Mouse (Mus musculus): ENCODE results near the gene P4ha2. TPM values are rescaled to one million over a fixed set of nuclear protein-coding genes. Genes with fewer than 3 reads are reported as not detected.

The P4ha2 gene
- polyA plus RNA-seq, 1 experiment = 16.6 TPM

GRCm38 (mm10) chr11:54162968-54163367, 63.1 kb downstream of the P4ha2 start:
- TF ChIP-seq CTCF (IDR thresholded peaks at IDR 0.05; ENCODE audit: low read depth, low read length) (no peak), EP300 (IDR thresholded peaks at IDR 0.05; ENCODE audit: insufficient read depth, low read depth, low read length) (0 out of 2 replicates have a peak, but pooled peaks have one; percentile 48)
- Histone ChIP-seq H3K4me3 (ENCODE audit: low read depth, low read length) (no peak overlapping the region), H3K9me3 (replicated peaks; ENCODE audit: control insufficient read depth, insufficient read depth, low read length, poor library complexity, severe bottlenecking) (no peaks in the 10 kb centered on the region), H3K36me3 (ENCODE audit: control insufficient read depth, insufficient read depth, low read length, poor library complexity, severe bottlenecking) (no peaks in the 10 kb centered on the region), H3K27ac (ENCODE audit: insufficient read depth, low read length) (no peak overlapping the region), H3K27me3 (ENCODE audit: control insufficient read depth, insufficient read depth, low read length, poor library complexity, severe bottlenecking) (no peaks in the 10 kb centered on the region), H3K4me1 (ENCODE audit: control insufficient read depth, insufficient read depth, low read length) (peaks cover 4% of the 10 kb centered on the region), H3K9ac (ENCODE audit: low read depth, poor library complexity, severe bottlenecking) (no peak overlapping the region)

GRCm38 (mm10) chr11:54169432-54170295, 69.8 kb downstream of the P4ha2 start:
- TF ChIP-seq EP300 (IDR thresholded peaks at IDR 0.05; ENCODE audit: insufficient read depth, low read depth, low read length) (no peak), POLR2A (IDR thresholded peaks at IDR 0.05; ENCODE audit: insufficient read depth, low read length) (no peak), CTCF (IDR thresholded peaks at IDR 0.05; ENCODE audit: low read depth, low read length) (no peak)

GRCm38 (mm10) chr11:54171175-54171574, 71.3 kb downstream of the P4ha2 start:
- no peaks in the 10 kb centered on the region for H3K27me3 ChIP-seq (ENCODE audit: control insufficient read depth, insufficient read depth, low read length, poor library complexity, severe bottlenecking)
- TF ChIP-seq CTCF (IDR thresholded peaks at IDR 0.05; ENCODE audit: low read depth, low read length) (no peak), POLR2A (IDR thresholded peaks at IDR 0.05; ENCODE audit: insufficient read depth, low read length) (no peak)
- H3K9ac ChIP-seq (ENCODE audit: low read depth, poor library complexity, severe bottlenecking) = no peak overlapping the region
- H3K4me3 ChIP-seq (ENCODE audit: low read depth, low read length) = no peak overlapping the region
- H3K9me3 ChIP-seq (replicated peaks; ENCODE audit: control insufficient read depth, insufficient read depth, low read length, poor library complexity, severe bottlenecking) = no peaks in the 10 kb centered on the region
- H3K4me1 ChIP-seq (ENCODE audit: control insufficient read depth, insufficient read depth, low read length) = no peaks in the 10 kb centered on the region
- no peaks in the 10 kb centered on the region for H3K36me3 ChIP-seq (ENCODE audit: control insufficient read depth, insufficient read depth, low read length, poor library complexity, severe bottlenecking)
- H3K27ac ChIP-seq (ENCODE audit: insufficient read depth, low read length) = no peak overlapping the region

More at GRCm38 (mm10) chr11:54169432-54170295, 69.8 kb downstream of the P4ha2 start:
- H3K4me1 ChIP-seq (ENCODE audit: control insufficient read depth, insufficient read depth, low read length) = no peaks in the 10 kb centered on the region
- H3K4me3 ChIP-seq (ENCODE audit: low read depth, low read length) = no peak overlapping the region
- no peaks in the 10 kb centered on the region for H3K27me3 ChIP-seq (ENCODE audit: control insufficient read depth, insufficient read depth, low read length, poor library complexity, severe bottlenecking)
- H3K27ac ChIP-seq (ENCODE audit: insufficient read depth, low read length) = no peak overlapping the region
- H3K9ac ChIP-seq (ENCODE audit: low read depth, poor library complexity, severe bottlenecking) = no peak overlapping the region
- H3K36me3 ChIP-seq (ENCODE audit: control insufficient read depth, insufficient read depth, low read length, poor library complexity, severe bottlenecking) = no peaks in the 10 kb centered on the region
- H3K9me3 ChIP-seq (replicated peaks; ENCODE audit: control insufficient read depth, insufficient read depth, low read length, poor library complexity, severe bottlenecking) = no peaks in the 10 kb centered on the region

- no peak overlapping the region for H3K27ac ChIP-seq (ENCODE audit: insufficient read depth, low read length)
- no peaks in the 10 kb centered on the region for H3K9me3 ChIP-seq (replicated peaks; ENCODE audit: control insufficient read depth, insufficient read depth, low read length, poor library complexity, severe bottlenecking)
- TF ChIP-seq POLR2A (IDR thresholded peaks at IDR 0.05; ENCODE audit: insufficient read depth, low read length) = no peak
- no peak for TF ChIP-seq CTCF (IDR thresholded peaks at IDR 0.05; ENCODE audit: low read depth, low read length)
- no peak for TF ChIP-seq EP300 (IDR thresholded peaks at IDR 0.05; ENCODE audit: insufficient read depth, low read depth, low read length)
- no peaks in the 10 kb centered on the region for H3K36me3 ChIP-seq (ENCODE audit: control insufficient read depth, insufficient read depth, low read length, poor library complexity, severe bottlenecking)
- H3K4me3 ChIP-seq (ENCODE audit: low read depth, low read length) = no peak overlapping the region
- no peaks in the 10 kb centered on the region for H3K27me3 ChIP-seq (ENCODE audit: control insufficient read depth, insufficient read depth, low read length, poor library complexity, severe bottlenecking)
- H3K4me1 ChIP-seq (ENCODE audit: control insufficient read depth, insufficient read depth, low read length) = no peaks in the 10 kb centered on the region
- no peak overlapping the region for H3K9ac ChIP-seq (ENCODE audit: low read depth, poor library complexity, severe bottlenecking)
These were observed 74.3 kb downstream of the P4ha2 start for GRCm38 (mm10) chr11:54174226-54174625.

DNA sequence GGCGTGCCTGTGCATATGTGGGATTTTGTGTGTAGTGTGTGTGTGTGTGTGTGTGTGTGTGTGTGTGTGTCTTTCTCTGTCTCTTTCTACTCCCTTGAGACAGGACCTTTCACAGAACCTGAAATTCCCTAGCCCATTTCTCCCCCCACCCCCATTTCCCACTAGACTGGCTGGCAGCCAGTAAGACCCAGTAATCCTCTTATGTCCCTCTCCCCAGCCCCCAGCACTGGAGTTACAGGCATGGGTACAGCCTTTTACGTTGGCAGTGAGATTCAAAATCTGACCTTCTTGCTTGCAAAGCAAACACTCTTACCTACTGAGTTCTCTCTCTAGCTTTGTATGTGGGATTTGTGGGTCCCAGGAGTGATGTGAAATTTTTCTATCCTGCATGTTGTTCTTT, 75.0 kb downstream of the P4ha2 start:
- TF ChIP-seq EP300 (IDR thresholded peaks at IDR 0.05; ENCODE audit: insufficient read depth, low read depth, low read length) (no peak), POLR2A (IDR thresholded peaks at IDR 0.05; ENCODE audit: insufficient read depth, low read length) (no peak), CTCF (IDR thresholded peaks at IDR 0.05; ENCODE audit: low read depth, low read length) (no peak)
- Histone ChIP-seq H3K36me3 (ENCODE audit: control insufficient read depth, insufficient read depth, low read length, poor library complexity, severe bottlenecking) (no peaks in the 10 kb centered on the region), H3K27me3 (ENCODE audit: control insufficient read depth, insufficient read depth, low read length, poor library complexity, severe bottlenecking) (no peaks in the 10 kb centered on the region), H3K4me3 (ENCODE audit: low read depth, low read length) (no peak overlapping the region), H3K9ac (ENCODE audit: low read depth, poor library complexity, severe bottlenecking) (no peak overlapping the region), H3K4me1 (ENCODE audit: control insufficient read depth, insufficient read depth, low read length) (no peaks in the 10 kb centered on the region), H3K9me3 (replicated peaks; ENCODE audit: control insufficient read depth, insufficient read depth, low read length, poor library complexity, severe bottlenecking) (no peaks in the 10 kb centered on the region), H3K27ac (ENCODE audit: insufficient read depth, low read length) (no peak overlapping the region)

Other genes starting within 250 kb of the P4ha2 start
- gene Gm12216, start 240.8 kb upstream of the P4ha2 start, polyA plus RNA-seq (2011; ENCODE audit: insufficient read depth, insufficient read length, low read depth, missing spikeins) = 1.1 and 2.8 TPM in 2 replicates
- 7.0 and 7.7 TPM in 2 replicates for gene Slc22a5, start 208.4 kb upstream of the P4ha2 start, polyA plus RNA-seq (2011; ENCODE audit: insufficient read depth, insufficient read length, low read depth, missing spikeins)
- gene Slc22a21, start 119.8 kb upstream of the P4ha2 start, polyA plus RNA-seq (2011; ENCODE audit: insufficient read depth, insufficient read length, low read depth, missing spikeins) = 2.9 and 3.0 TPM in 2 replicates
- 0.41 TPM in 1 of 2 replicates, not detected in the other for gene Slc22a4, start 72.0 kb upstream of the P4ha2 start, polyA plus RNA-seq (2011; ENCODE audit: insufficient read depth, insufficient read length, low read depth, missing spikeins)
- gene Pdlim4, start 31.1 kb upstream of the P4ha2 start, polyA plus RNA-seq (2011; ENCODE audit: insufficient read depth, insufficient read length, low read depth, missing spikeins) = 8.7 and 13.0 TPM in 2 replicates
- gene Csf2, start 149.6 kb downstream of the P4ha2 start, polyA plus RNA-seq (2011; ENCODE audit: insufficient read depth, insufficient read length, low read depth, missing spikeins) = not detected in 2 replicates
- not detected in 2 replicates for gene Il3, start 167.2 kb downstream of the P4ha2 start, polyA plus RNA-seq (2011; ENCODE audit: insufficient read depth, insufficient read length, low read depth, missing spikeins)
- gene Acsl6, start 203.7 kb downstream of the P4ha2 start, polyA plus RNA-seq (2011; ENCODE audit: insufficient read depth, insufficient read length, low read depth, missing spikeins) = 3.1 and 3.4 TPM in 2 replicates